Mouse (Mus musculus) MEL (cell line): ENCODE results near the gene Veph1. TPM values are rescaled to one million over a fixed set of nuclear protein-coding genes. Genes with fewer than 3 reads are reported as not detected.

Experiments used
- DNase-seq: peaks from one replicate; pipeline ENCODE4 v3.0.0; 2011; ENCODE audit warnings: low read depth, low spot score
- H3K27ac ChIP-seq: 2 replicates; pipeline ENCODE4 v1.5.1; 2012; ENCODE audit warnings: low read depth, mild to moderate bottlenecking, control low read depth, low read length, moderate library complexity; ENCODE audit not compliant: control insufficient read depth
- H3K27me3 ChIP-seq, 2 experiments: fragments of 150-350 bp in 1 of 2; sonication (generic) in 1 of 2; 2 replicates each; pipeline ENCODE4 v1.6.1; 2012; ENCODE audit warnings: low read length in 2 of 2, mild to moderate bottlenecking in 2 of 2, improper control_type of control experiment in 1 of 2, moderate library complexity in 1 of 2; ENCODE audit not compliant: insufficient read depth in 2 of 2, control insufficient read depth in 1 of 2
- H3K36me3 ChIP-seq, 2 experiments: 2 replicates each; pipeline ENCODE4 v1.6.1; 2012 to 2014; ENCODE audit warnings: low read length in 2 of 2, improper control_type of control experiment in 1 of 2, inconsistent platforms in 1 of 2, mild to moderate bottlenecking in 1 of 2; ENCODE audit not compliant: insufficient read depth in 2 of 2, control insufficient read depth in 1 of 2
- H3K4me1 ChIP-seq, 2 experiments: fragments of 150-350 bp in 1 of 2; sonication (generic) in 1 of 2; 2 replicates each; pipeline ENCODE4 v1.6.1; 2012; ENCODE audit warnings: low read length in 2 of 2, improper control_type of control experiment in 1 of 2, mild to moderate bottlenecking in 1 of 2; ENCODE audit not compliant: insufficient read depth in 2 of 2, control insufficient read depth in 1 of 2
- H3K4me3 ChIP-seq, 2 experiments: fragments of 150-350 bp in 1 of 2; sonication (generic) in 1 of 2; 2 replicates each; pipeline ENCODE4 v1.5.1; 2012; ENCODE audit warnings: low read depth in 2 of 2, low read length in 2 of 2, mild to moderate bottlenecking in 2 of 2, moderate library complexity in 2 of 2, control low read depth in 1 of 2, improper control_type of control experiment in 1 of 2; ENCODE audit not compliant: control insufficient read depth in 1 of 2, insufficient read depth in 1 of 2
- H3K79me2 ChIP-seq: 2 replicates; pipeline ENCODE4 v1.6.1; 2012; ENCODE audit warnings: mild to moderate bottlenecking, low read length, moderate library complexity; ENCODE audit not compliant: control insufficient read depth, poor library complexity, insufficient read depth
- H3K9ac ChIP-seq: 2 replicates; pipeline ENCODE4 v1.6.1; 2012; ENCODE audit warnings: low read depth, mild to moderate bottlenecking, control low read depth, low read length, moderate library complexity; ENCODE audit not compliant: control insufficient read depth, poor library complexity, severe bottlenecking
- H3K9me3 ChIP-seq: fragments of 150-350 bp; sonication (generic); replicated peaks from 2 replicates; pipeline ENCODE4 v1.6.1; 2012; ENCODE audit warnings: mild to moderate bottlenecking, low read length, improper control_type of control experiment, moderate library complexity; ENCODE audit not compliant: insufficient read depth
- E2F4 ChIP-seq: IDR thresholded peaks from 2 replicates; pipeline ENCODE4 v1.6.1; 2011; ENCODE audit warnings: low read depth, low read length, improper control_type of control experiment, borderline replicate concordance
- ELF1 ChIP-seq: IDR thresholded peaks from 2 replicates; pipeline ENCODE4 v1.6.1; 2014; ENCODE audit warnings: low read depth, mild to moderate bottlenecking, inconsistent platforms, low read length, improper control_type of control experiment, moderate library complexity
- ETS1 ChIP-seq: IDR thresholded peaks from 2 replicates; pipeline ENCODE4 v1.6.1; 2012; ENCODE audit warnings: low read depth, mild to moderate bottlenecking, inconsistent platforms, low read length, improper control_type of control experiment, moderate library complexity
- GATA1 ChIP-seq: IDR thresholded peaks from 2 replicates; pipeline ENCODE4 v1.6.1; 2011; ENCODE audit warnings: low read depth, low read length, improper control_type of control experiment
- HCFC1 ChIP-seq: IDR thresholded peaks from 2 replicates; pipeline ENCODE4 v1.6.1; 2012; ENCODE audit warnings: low read depth, mild to moderate bottlenecking, inconsistent platforms, low read length, improper control_type of control experiment, moderate library complexity
- JUND ChIP-seq: IDR thresholded peaks from 2 replicates; pipeline ENCODE4 v1.6.1; 2011; ENCODE audit warnings: low read depth, mild to moderate bottlenecking, improper control_type of control experiment, low read length
- KAT2A ChIP-seq: conservative IDR thresholded peaks from 2 replicates; pipeline ENCODE4 v1.6.1; 2012; ENCODE audit warnings: low read depth, low read length, improper control_type of control experiment, inconsistent platforms
- MAFK ChIP-seq: IDR thresholded peaks from 2 replicates; pipeline ENCODE4 v1.6.1; 2011; ENCODE audit warnings: low read depth, mild to moderate bottlenecking, low read length, improper control_type of control experiment, borderline replicate concordance
- MAX ChIP-seq: IDR thresholded peaks from 2 replicates; pipeline ENCODE4 v1.6.1; 2011; ENCODE audit warnings: low read length, improper control_type of control experiment
- MAZ ChIP-seq: IDR thresholded peaks from 2 replicates; pipeline ENCODE4 v1.6.1; 2012; ENCODE audit warnings: low read depth, mild to moderate bottlenecking, inconsistent platforms, low read length, improper control_type of control experiment
- MXI1 ChIP-seq: IDR thresholded peaks from 2 replicates; pipeline ENCODE4 v1.6.1; 2011; ENCODE audit warnings: mild to moderate bottlenecking, low read depth, low read length, improper control_type of control experiment
- NELFE ChIP-seq: IDR thresholded peaks from 2 replicates; pipeline ENCODE4 v1.6.1; 2011; ENCODE audit warnings: low read depth, low read length, improper control_type of control experiment
- NRF1 ChIP-seq: IDR thresholded peaks from 2 replicates; pipeline ENCODE4 v1.6.1; 2014; ENCODE audit warnings: low read depth, mild to moderate bottlenecking, inconsistent platforms, low read length, improper control_type of control experiment, moderate library complexity; ENCODE audit not compliant: poor library complexity, insufficient read depth, severe bottlenecking
- POLR2AphosphoS5 ChIP-seq: IDR thresholded peaks from 2 replicates; pipeline ENCODE4 v1.6.1; 2012; ENCODE audit warnings: low read depth, borderline replicate concordance, mild to moderate bottlenecking, inconsistent platforms, low read length, moderate library complexity, mixed read lengths
- RAD21 ChIP-seq: IDR thresholded peaks from 2 replicates; pipeline ENCODE4 v1.6.1; 2011; ENCODE audit warnings: mild to moderate bottlenecking, low read depth, low read length, improper control_type of control experiment
- SIN3A ChIP-seq: IDR thresholded peaks from 2 replicates; pipeline ENCODE4 v1.6.1; 2012; ENCODE audit warnings: low read length, improper control_type of control experiment, inconsistent platforms
- TAL1 ChIP-seq: IDR thresholded peaks from 2 replicates; pipeline ENCODE4 v1.6.1; 2012; ENCODE audit warnings: mild to moderate bottlenecking, inconsistent platforms, low read length, moderate library complexity, mixed read lengths
- TBP ChIP-seq: IDR thresholded peaks from 2 replicates; pipeline ENCODE4 v1.8.0; 2011; ENCODE audit warnings: low read depth, low read length, improper control_type of control experiment
- UBTF ChIP-seq: IDR thresholded peaks from 2 replicates; pipeline ENCODE4 v1.6.1; 2012; ENCODE audit warnings: low read depth, mild to moderate bottlenecking, inconsistent platforms, low read length, improper control_type of control experiment, moderate library complexity, borderline replicate concordance; ENCODE audit not compliant: insufficient read depth
- USF1 ChIP-seq: IDR thresholded peaks from 2 replicates; pipeline ENCODE4 v1.6.1; 2014; ENCODE audit warnings: low read depth, mild to moderate bottlenecking, inconsistent platforms, low read length, improper control_type of control experiment, moderate library complexity
- USF2 ChIP-seq, 2 experiments: IDR thresholded peaks; 2 replicates each; pipeline ENCODE4 v1.6.1; 2011 to 2012; ENCODE audit warnings: improper control_type of control experiment in 2 of 2, low read length in 2 of 2, borderline replicate concordance in 1 of 2, inconsistent platforms in 1 of 2, low read depth in 1 of 2, mild to moderate bottlenecking in 1 of 2; ENCODE audit not compliant: insufficient read depth in 1 of 2
- ZMIZ1 ChIP-seq: IDR thresholded peaks from 2 replicates; pipeline ENCODE4 v1.6.1; 2012; ENCODE audit warnings: low read depth, mild to moderate bottlenecking, inconsistent platforms, low read length, improper control_type of control experiment, moderate library complexity
- ZNF384 ChIP-seq: IDR thresholded peaks from 2 replicates; pipeline ENCODE4 v1.6.1; 2012; ENCODE audit warnings: low read depth, mild to moderate bottlenecking, inconsistent platforms, low read length, improper control_type of control experiment
- polyA plus RNA-seq, 2 experiments: library from polyadenylated mRNA; stranded (reverse) in 1 of 2; unstranded in 1 of 2; fragments of >175 nt in 1 of 2; fragments of >200 nt in 1 of 2; gene quantifications; 2 replicates each; pipeline versions ENCODE4 v1.2.1 to v1.2.4; 2012; ENCODE audit warnings: low replicate concordance in 2 of 2, low read depth in 1 of 2; ENCODE audit not compliant: insufficient read length in 2 of 2, insufficient read depth in 1 of 2, missing spikeins in 1 of 2
- total RNA-seq: library from RNA; depleted of rRNA; stranded (reverse); fragments of 300-350 nt; gene quantifications from 2 replicates; pipeline ENCODE4 v1.2.3, GENCODE M21; 2012

The Veph1 gene
- total and polyA plus RNA-seq, 3 experiments, result 0.01 TPM; not detected in 2

- Histone ChIP-seq H3K27ac (no peak overlapping the region), H3K4me3 (no peak overlapping the region), H3K9me3 (no peaks in the 10 kb centered on the region), H3K36me3 (no peaks in the 10 kb centered on the region), H3K9ac (no peak overlapping the region), H3K4me1 (no peaks in the 10 kb centered on the region), H3K27me3 (no peaks in the 10 kb centered on the region), H3K79me2 (no peaks in the 10 kb centered on the region)
- TF ChIP-seq TAL1 (no peak), USF1 (no peak), SIN3A (no peak), MAX (no peak), HCFC1 (no peak), E2F4 (no peak), RAD21 (no peak), KAT2A (no peak), ZMIZ1 (no peak), NELFE (no peak), ELF1 (no peak), MAZ (no peak), GATA1 (no peak), UBTF (no peak), MAFK (no peak), TBP (no peak), USF2 (IDR thresholded peaks at IDR 0.05; ENCODE audit: borderline replicate concordance in 1 of 2, insufficient read depth in 1 of 2, low read depth in 1 of 2, low read length in 2 of 2) (no peak), POLR2AphosphoS5 (no peak)
- no peak for DNase-seq
These were observed 1.4 kb downstream of the Veph1 start for GRCm38 (mm10) chr3:66295236-66295635.

GRCm38 (mm10) chr3:66294729-66295128, 1.9 kb downstream of the Veph1 start:
- no peak overlapping the region for H3K9ac ChIP-seq
- TF ChIP-seq JUND, result no peak
- TF ChIP-seq USF2 (IDR thresholded peaks at IDR 0.05; ENCODE audit: borderline replicate concordance in 1 of 2, insufficient read depth in 1 of 2, low read depth in 1 of 2, low read length in 2 of 2), result no peak
- no peak for TF ChIP-seq TBP
- no peak for TF ChIP-seq RAD21
- TF ChIP-seq E2F4, result no peak
- no peak for TF ChIP-seq ETS1
- no peak for TF ChIP-seq ZNF384
- TF ChIP-seq MXI1, result no peak
- TF ChIP-seq POLR2AphosphoS5, result no peak
- TF ChIP-seq KAT2A, result no peak
- no peak for TF ChIP-seq NRF1
- TF ChIP-seq, all 39 proteins: peak for 0
- no peaks in the 10 kb centered on the region for H3K27me3 ChIP-seq
- H3K9me3 ChIP-seq, result no peaks in the 10 kb centered on the region
- DNase-seq, result no peak
- H3K27ac ChIP-seq, result no peak overlapping the region
- H3K36me3 ChIP-seq, result no peaks in the 10 kb centered on the region
- no peak overlapping the region for H3K4me3 ChIP-seq
- H3K4me1 ChIP-seq, result no peaks in the 10 kb centered on the region
- H3K79me2 ChIP-seq, result no peaks in the 10 kb centered on the region
